Comparison of ENCODE assay signal across 14 mouse cellular contexts in the genomic region with DNA sequence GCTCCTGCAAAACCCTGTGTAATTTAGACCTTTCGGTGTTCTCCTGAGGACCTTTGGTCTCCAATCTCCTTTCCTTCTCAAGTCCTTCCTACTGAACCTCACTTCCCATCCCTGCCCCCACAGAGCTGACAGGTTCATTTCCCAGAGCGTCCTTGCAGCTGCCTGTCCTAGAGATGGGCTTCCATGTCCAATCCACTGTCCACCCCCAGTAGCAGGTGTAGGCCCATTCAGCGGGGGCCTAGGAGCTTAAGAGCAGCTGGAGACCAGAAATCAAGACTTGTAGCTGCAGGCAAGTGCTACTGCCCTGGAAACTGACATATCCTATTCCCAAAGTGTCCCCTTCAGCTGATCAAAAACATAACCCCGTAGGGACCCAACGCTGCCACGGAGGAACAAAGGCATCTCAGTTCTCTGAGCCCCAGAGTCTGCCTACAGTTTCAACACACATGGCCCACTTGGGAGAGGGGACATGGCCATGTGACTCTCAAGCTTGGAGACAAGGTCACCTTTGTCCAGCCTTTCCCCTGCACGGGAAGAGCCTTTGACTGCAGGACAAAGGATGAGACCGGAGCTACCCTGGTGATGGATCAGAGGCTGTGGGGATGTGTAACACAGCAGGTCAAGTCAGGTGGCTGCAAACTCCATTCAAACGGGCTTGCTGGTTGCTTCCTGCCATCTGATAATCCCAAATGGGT. TPM values are rescaled to one million over a fixed set of nuclear protein-coding genes. Genes with fewer than 3 reads are reported as not detected.
DNase-seq lines count a peak whose midpoint lies in the region; ATAC-seq and TF ChIP-seq lines count a peak whose summit lies in the region.
"Had no signal": no experiment of that assay in that cellular context is flagged by ENCODE, and none has a peak within 500 bp of the region (broad histone marks: within the 10 kb centered on the region; RNA-seq: fewer than 3 reads in every experiment).

No protein-coding gene starts in this region.

- no peak overlapping the region for H3K4me3 ChIP-seq in heart, embryonic 12.5 days
- H3K4me3 ChIP-seq in lung, embryonic 14.5 days (ENCODE audit: low read depth, low read length), result no peak overlapping the region
- H3K4me3 ChIP-seq in embryonic facial prominence, embryonic 11.5 days (ENCODE audit: low read depth, low read length), result no peak overlapping the region
- H3K4me3 ChIP-seq in midbrain, embryonic 16.5 days (ENCODE audit: low read depth, low read length), result no peak overlapping the region

- DNase-seq in heart, postnatal 14 days, result no peak
- DNase-seq in lung, embryonic 14.5 days, result peak; percentile 31
- no peak for DNase-seq in lung, postnatal 4 days
- DNase-seq in embryonic facial prominence, embryonic 11.5 days (ENCODE audit: low spot score), result peak; percentile 39
- DNase-seq in kidney, adult 11 months, result no peak
- DNase-seq: cerebellum, postnatal 36 days; gastrocnemius, postnatal 25 days; kidney, adult 18-20 months; left cerebral cortex, postnatal 4 days; lung, adult 2 months had no signal

- H3K27ac ChIP-seq in heart, embryonic 12.5 days (ENCODE audit: poor library complexity, severe bottlenecking), result peak overlapping the region; percentile 26; the same call in 1 of the 2 replicates
- H3K27ac ChIP-seq in lung, embryonic 14.5 days (ENCODE audit: low read depth), result no peak overlapping the region; the same call in 1 of the 2 replicates
- H3K27ac ChIP-seq in embryonic facial prominence, embryonic 11.5 days (replicated peaks; ENCODE audit: low read depth, low read length), result no peak overlapping the region
- 0 out of 2 replicates have a peak overlapping the region, but pooled peaks have one; percentile 32 for H3K27ac ChIP-seq in midbrain, embryonic 16.5 days (ENCODE audit: low read length)

- intact Hi-C loops in heart, postnatal 14 days (cut with DNase I), result no loop called here

- no peak for TF ChIP-seq CTCF in lung, embryonic 14.5 days (IDR thresholded peaks at IDR 0.05; ENCODE audit: low read depth)

- 47% methylated on average over 9 of the region's 9 CpGs for WGBS in heart, embryonic 12.5 days
- 48% methylated on average over 9 of the region's 9 CpGs for WGBS in lung, embryonic 14.5 days
- 32% methylated on average over 9 of the region's 9 CpGs for WGBS in embryonic facial prominence, embryonic 11.5 days
- WGBS in midbrain, embryonic 16.5 days, result 46% methylated on average over 9 of the region's 9 CpGs

- no peak overlapping the region for H3K9ac ChIP-seq in heart, embryonic 12.5 days
- no peak overlapping the region for H3K9ac ChIP-seq in lung, embryonic 14.5 days
- no peak overlapping the region for H3K9ac ChIP-seq in embryonic facial prominence, embryonic 11.5 days (replicated peaks; ENCODE audit: low read length)
- H3K9ac ChIP-seq in midbrain, embryonic 16.5 days (ENCODE audit: low read depth, low read length), result no peak overlapping the region

- H3K27me3 ChIP-seq in heart, embryonic 12.5 days (replicated peaks), result no peaks in the 10 kb centered on the region
- no peaks in the 10 kb centered on the region for H3K27me3 ChIP-seq in lung, embryonic 14.5 days (ENCODE audit: insufficient read depth, low read length)
- H3K27me3 ChIP-seq in embryonic facial prominence, embryonic 11.5 days (ENCODE audit: control insufficient read depth, insufficient read depth, low read length), result no peaks in the 10 kb centered on the region
- H3K27me3 ChIP-seq in midbrain, embryonic 16.5 days (ENCODE audit: control insufficient read depth, insufficient read depth, low read depth, low read length), result no peaks in the 10 kb centered on the region
- H3K27me3 ChIP-seq: Patski had no signal

- peaks cover 1% of the 10 kb centered on the region; the same call in 1 of the 2 replicates for H3K36me3 ChIP-seq in heart, embryonic 12.5 days
- H3K36me3 ChIP-seq in lung, embryonic 14.5 days (ENCODE audit: insufficient read depth), result 0 out of 2 replicates have a peak, but pooled peaks cover 3% of the 10 kb centered on the region
- no peaks in the 10 kb centered on the region for H3K36me3 ChIP-seq in embryonic facial prominence, embryonic 11.5 days (replicated peaks; ENCODE audit: control insufficient read depth, insufficient read depth, low read depth, low read length)
- H3K36me3 ChIP-seq in midbrain, embryonic 16.5 days (ENCODE audit: control insufficient read depth, insufficient read depth, low read length), result no peaks in the 10 kb centered on the region

- no peak overlapping the region for H3K4me2 ChIP-seq in heart, embryonic 12.5 days
- H3K4me2 ChIP-seq in lung, embryonic 14.5 days, result no peak overlapping the region
- no peak overlapping the region for H3K4me2 ChIP-seq in embryonic facial prominence, embryonic 11.5 days (ENCODE audit: low read depth, low read length)
- no peak overlapping the region for H3K4me2 ChIP-seq in midbrain, embryonic 16.5 days (ENCODE audit: low read length)

- no peaks in the 10 kb centered on the region for H3K9me3 ChIP-seq in heart, embryonic 12.5 days (replicated peaks)
- no peaks in the 10 kb centered on the region for H3K9me3 ChIP-seq in lung, embryonic 14.5 days (ENCODE audit: low read depth, low read length)
- no peaks in the 10 kb centered on the region for H3K9me3 ChIP-seq in embryonic facial prominence, embryonic 11.5 days (replicated peaks; ENCODE audit: control insufficient read depth, low read length)
- H3K9me3 ChIP-seq in midbrain, embryonic 16.5 days (replicated peaks; ENCODE audit: control insufficient read depth, low read length, poor library complexity, severe bottlenecking), result no peaks in the 10 kb centered on the region

- no peak for ATAC-seq in heart, embryonic 12.5 days (ENCODE audit: insufficient number of reproducible peaks, low FRiP score)
- ATAC-seq in lung, embryonic 14.5 days (ENCODE audit: insufficient read depth), result no peak
- ATAC-seq in embryonic facial prominence, embryonic 11.5 days (replicated peaks; ENCODE audit: insufficient number of reproducible peaks, low FRiP score, low TSS enrichment, low read depth), result no peak
- ATAC-seq in midbrain, embryonic 16.5 days, result no peak
- ATAC-seq: CD4-positive, CD25-positive, alpha-beta regulatory T cell, adult 4 months; Patski had no signal

- H3K4me1 ChIP-seq in heart, embryonic 12.5 days (replicated peaks), result peaks cover 47% of the 10 kb centered on the region
- H3K4me1 ChIP-seq in lung, embryonic 14.5 days (ENCODE audit: insufficient read depth), result peaks cover 6% of the 10 kb centered on the region
- peaks cover 2% of the 10 kb centered on the region; the same call in 1 of the 2 replicates for H3K4me1 ChIP-seq in embryonic facial prominence, embryonic 11.5 days (ENCODE audit: control insufficient read depth, insufficient read depth, low read length)
- H3K4me1 ChIP-seq in midbrain, embryonic 16.5 days (ENCODE audit: control insufficient read depth, insufficient read depth, low read length), result peaks cover 6% of the 10 kb centered on the region

RNA-seq across cellular contexts. Expression of gene Emid1, which starts 37.3 kb away (rescaled TPM):
- polyA plus RNA-seq in heart, embryonic 12.5 days (2016; fragmentation: Nextera tagmentation; extraction: Ambion mirVana), result 9.0 and 10.0 TPM in 2 replicates
- 1 to 10 TPM; 4.1 to 4.6 TPM for total RNA-seq in heart, postnatal 14 days (2021)
- polyA plus RNA-seq in lung, embryonic 14.5 days (2014; fragmentation: Nextera tagmentation; extraction: Ambion mirVana), result 50.7 and 52.1 TPM in 2 replicates
- polyA plus RNA-seq in embryonic facial prominence, embryonic 11.5 days (2014; fragmentation: Nextera tagmentation; extraction: Ambion mirVana), result 7.8 and 11.9 TPM in 2 replicates
- polyA plus RNA-seq in midbrain, embryonic 16.5 days (2015; fragmentation: Nextera tagmentation; extraction: Ambion mirVana), result 9.5 and 12.4 TPM in 2 replicates
- polyA plus RNA-seq: Patski had no signal

Comparison
In these comparisons a context has a peak if more than half of its experiments do, and no peak if none do; other contexts are left out.
1. DNase-seq: peak in lung, embryonic 14.5 days (single experiment) and embryonic facial prominence, embryonic 11.5 days (single experiment); none in heart, postnatal 14 days (0 of 2), lung, postnatal 4 days (0 of 2) and kidney, adult 11 months (single experiment).
2. H3K27ac ChIP-seq: peak in heart, embryonic 12.5 days (single experiment) and midbrain, embryonic 16.5 days (single experiment); none in lung, embryonic 14.5 days (single experiment) and embryonic facial prominence, embryonic 11.5 days (single experiment).